Mouse (Mus musculus): ENCODE data around the gene Tom1l1.

DNA sequence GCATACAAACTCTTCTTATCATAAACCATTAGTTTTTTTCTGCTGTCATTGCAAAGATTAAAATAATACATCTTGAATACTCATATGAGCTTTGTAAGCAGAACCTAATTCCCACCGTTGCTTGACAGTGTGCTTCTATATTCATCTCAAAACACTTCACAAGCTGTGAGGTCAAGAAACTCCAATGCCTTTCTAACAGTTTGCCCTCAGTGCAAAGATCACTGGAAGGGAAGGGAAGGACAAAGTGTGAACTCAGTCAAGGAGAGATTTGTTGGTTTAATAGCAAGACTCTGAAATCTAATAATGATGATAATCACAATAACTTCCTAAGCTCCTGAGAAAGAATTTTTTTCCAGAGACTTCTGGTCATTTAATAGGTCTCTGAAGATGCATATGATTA is 60.4 kb downstream of the Tom1l1 start:
- TF ChIP-seq CTCF (IDR thresholded peaks at IDR 0.05; ENCODE audit: low read depth, low read length) (no peak), POLR2A (IDR thresholded peaks at IDR 0.05; ENCODE audit: borderline replicate concordance, low read depth, low read length) (no peak)
